Mouse (Mus musculus) left cerebral cortex, adult 2 months (tissue): ENCODE results near the gene Ifi209. TPM values are rescaled to one million over a fixed set of nuclear protein-coding genes. Genes with fewer than 3 reads are reported as not detected.
"Not testable (repeated sequence)": the region's sequence is repeated elsewhere in the genome, so short reads cannot be mapped to it uniquely, and the experiment has no call there.

Experiments
- DNase-seq, 2 experiments: peaks; one replicate each; pipeline ENCODE4 v3.0.0; 2021 to 2022; ENCODE audit warnings: low spot score in 2 of 2, mixed read lengths in 1 of 2; ENCODE audit errors: extremely low spot score in 1 of 2
- H3K27ac ChIP-seq: fragments of 200-600 bp; 2 replicates; pipeline ENCODE4 v1.8.1; 2022
- H3K4me3 ChIP-seq: fragments of 200-600 bp; 2 replicates; pipeline ENCODE4 v1.8.1; 2022
- CTCF ChIP-seq: fragments of 200-600 bp; IDR thresholded peaks from 2 replicates; pipeline ENCODE4 v1.8.1; 2022; ENCODE audit warnings: antibody characterized with exemption, mild to moderate bottlenecking, moderate library complexity
- intact Hi-C: fragments of 180-260 bp; cut with DNase I; formaldehyde crosslinking; loops from one replicate; pipeline ENCODE4 v1.15.1; 2025
- long read RNA-seq, 2 experiments: library from polyadenylated mRNA; stranded (forward); transcript quantifications; one replicate each; pipeline ENCODE4 v2.0.0; 2021; ENCODE audit warnings: borderline mapping rate in 2 of 2
- total RNA-seq, 2 experiments: library from RNA; stranded (reverse); gene quantifications; 2 replicates each; pipeline ENCODE4 v1.2.3; 2021

The Ifi209 gene
- total RNA-seq, result not detected
- long read RNA-seq, experiment 1, result 0 reads
- long read RNA-seq, experiment 2, result 0 reads

DNA sequence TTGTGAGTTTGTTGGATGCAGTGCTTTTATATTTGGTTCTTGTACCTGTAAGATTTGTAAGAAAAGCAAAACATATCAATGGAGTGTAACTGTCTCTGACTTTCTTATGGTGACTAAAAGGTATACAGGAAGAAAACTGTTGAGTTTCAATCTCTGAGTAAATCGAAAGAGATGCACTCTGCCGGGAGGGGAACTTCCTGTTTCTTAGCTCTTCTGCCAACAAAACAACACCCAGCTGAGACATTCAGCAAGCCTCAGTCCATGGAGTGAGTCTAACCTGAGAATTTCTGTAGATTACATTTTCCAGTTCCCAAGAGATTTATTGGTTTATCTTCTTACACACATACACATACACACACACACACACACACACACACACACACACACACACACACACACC is at the start of gene Ifi209:
TSS of gene Ifi209 (plus strand) at position 296 of the 400 bp plus-strand sequence.
- intact Hi-C loops, H3K27ac ChIP-seq, H3K4me3 ChIP-seq, DNase-seq: not testable (repeated sequence)

DNA sequence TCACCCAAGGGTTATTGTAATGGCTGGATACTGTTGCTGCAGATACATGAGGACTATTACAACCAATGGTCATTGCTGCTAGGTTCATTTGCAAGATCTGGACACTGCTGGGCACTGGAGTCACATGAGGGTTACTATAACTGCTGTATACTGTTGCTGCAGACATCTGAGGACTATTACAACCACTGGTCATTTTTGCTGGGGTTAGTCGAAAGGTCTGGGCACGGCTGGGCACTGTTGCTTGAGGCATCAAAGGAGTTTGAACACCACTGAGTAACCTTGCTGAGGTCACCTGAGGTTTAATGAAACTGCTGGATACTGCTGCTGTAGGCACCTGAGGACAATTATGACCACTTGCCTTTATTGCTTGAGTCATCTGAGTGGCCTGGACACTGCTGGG is 41.0 kb upstream of the Ifi209 start:
- H3K27ac ChIP-seq, H3K4me3 ChIP-seq, intact Hi-C loops, DNase-seq: not testable (repeated sequence)

GRCm38 (mm10) chr1:173598838-173599494 is 31.8 kb upstream of the Ifi209 start, which contains the start of gene Ifi213:
Gene Ifi213 (minus strand): TSS chr1:173599274.
- H3K4me3 ChIP-seq, H3K27ac ChIP-seq, intact Hi-C loops, DNase-seq: not testable (repeated sequence)

DNA sequence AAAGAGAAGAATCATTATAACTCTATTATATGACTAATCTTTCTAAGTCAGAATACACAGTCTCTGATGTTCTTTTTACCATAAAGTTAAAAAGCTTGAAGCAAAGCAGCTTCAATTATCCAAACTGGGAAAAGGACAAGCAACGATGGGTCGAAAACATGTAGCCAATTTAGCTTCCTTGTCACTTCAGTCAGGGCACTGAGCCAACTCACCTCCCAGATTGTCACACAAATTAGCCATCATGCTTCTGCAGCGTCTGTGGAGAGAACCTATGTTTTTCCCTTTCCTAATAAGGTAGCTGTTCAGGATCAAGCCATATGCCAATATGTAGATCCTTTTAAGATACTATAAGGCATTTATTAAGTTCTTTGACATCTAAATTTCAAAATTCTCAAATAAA is 20.4 kb upstream of the Ifi209 start:
- DNase-seq, H3K4me3 ChIP-seq, H3K27ac ChIP-seq, intact Hi-C loops: not testable (repeated sequence)

GRCm38 (mm10) chr1:173622216-173622615 is 8.5 kb upstream of the Ifi209 start:
- H3K27ac ChIP-seq, DNase-seq, H3K4me3 ChIP-seq, intact Hi-C loops: not testable (repeated sequence)

DNA sequence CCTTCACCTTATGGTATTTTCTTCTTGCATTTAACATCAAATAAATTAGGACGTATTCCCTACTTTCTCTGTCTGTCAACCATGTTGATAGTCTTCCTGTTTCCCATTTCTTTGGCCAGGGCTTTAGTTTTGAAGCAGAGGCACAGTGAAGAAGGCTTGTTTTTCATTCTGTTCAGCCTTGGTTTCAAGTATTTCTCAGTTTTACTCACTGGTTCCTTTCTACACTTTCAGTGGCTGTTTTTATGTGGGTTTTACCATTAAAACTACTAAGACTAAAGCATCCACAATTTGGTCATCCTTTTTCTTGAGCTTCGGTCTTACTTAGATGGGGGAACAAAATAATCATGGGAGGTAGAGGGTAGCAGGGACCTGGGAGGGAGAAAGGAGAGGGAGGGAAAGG is 6.7 kb upstream of the Ifi209 start:
- H3K27ac ChIP-seq, result no peak overlapping the region
- intact Hi-C loops, result no loop called here
- no peak overlapping the region for H3K4me3 ChIP-seq
- no peak for TF ChIP-seq CTCF
- no peak for DNase-seq

GRCm38 (mm10) chr1:173626686-173627085 is 4.0 kb upstream of the Ifi209 start:
- no peak overlapping the region for H3K4me3 ChIP-seq
- intact Hi-C loops, result no loop called here
- DNase-seq, result no peak
- no peak overlapping the region for H3K27ac ChIP-seq
- no peak for TF ChIP-seq CTCF

- no peak for DNase-seq
- TF ChIP-seq CTCF, result no peak
- Histone ChIP-seq H3K4me3 (no peak overlapping the region), H3K27ac (no peak overlapping the region)
- intact Hi-C loops, result no loop called here
Measured at GRCm38 (mm10) chr1:173633969-173634645, 3.4 kb downstream of the Ifi209 start.

- no peak for DNase-seq
- TF ChIP-seq CTCF, result no peak
- Histone ChIP-seq H3K27ac (no peak overlapping the region), H3K4me3 (no peak overlapping the region)
- intact Hi-C loops, result no loop called here
Measured at GRCm38 (mm10) chr1:173645393-173645792, 14.7 kb downstream of the Ifi209 start.

DNA sequence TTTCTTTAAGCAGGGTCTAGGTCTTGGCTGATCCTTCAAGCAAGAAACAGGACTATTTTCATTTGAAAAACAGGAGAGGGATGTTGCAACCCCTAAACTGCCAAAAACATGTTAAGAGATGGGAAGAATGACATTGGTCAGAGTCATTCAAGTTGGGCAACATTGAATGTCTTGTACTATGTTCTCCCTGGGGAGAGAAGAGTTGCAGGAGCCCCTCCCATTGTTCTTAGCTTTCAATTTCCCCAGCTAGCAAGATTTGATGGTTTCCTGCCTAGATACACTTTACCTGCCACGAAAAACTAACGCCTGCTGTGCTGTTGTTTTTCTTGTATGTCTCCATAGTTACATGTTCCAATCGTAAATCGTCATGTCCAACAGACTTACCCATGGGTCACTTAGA is 27.3 kb downstream of the Ifi209 start:
- no peak for TF ChIP-seq CTCF
- no peak for DNase-seq
- Histone ChIP-seq H3K27ac (no peak overlapping the region), H3K4me3 (no peak overlapping the region)
- intact Hi-C loops, result no loop called here

GRCm38 (mm10) chr1:173673458-173674097 is 42.9 kb downstream of the Ifi209 start, which contains the start of gene Ifi208:
Gene Ifi208 (plus strand): TSS chr1:173673675.
- H3K27ac ChIP-seq, intact Hi-C loops, H3K4me3 ChIP-seq, DNase-seq: not testable (repeated sequence)

DNA sequence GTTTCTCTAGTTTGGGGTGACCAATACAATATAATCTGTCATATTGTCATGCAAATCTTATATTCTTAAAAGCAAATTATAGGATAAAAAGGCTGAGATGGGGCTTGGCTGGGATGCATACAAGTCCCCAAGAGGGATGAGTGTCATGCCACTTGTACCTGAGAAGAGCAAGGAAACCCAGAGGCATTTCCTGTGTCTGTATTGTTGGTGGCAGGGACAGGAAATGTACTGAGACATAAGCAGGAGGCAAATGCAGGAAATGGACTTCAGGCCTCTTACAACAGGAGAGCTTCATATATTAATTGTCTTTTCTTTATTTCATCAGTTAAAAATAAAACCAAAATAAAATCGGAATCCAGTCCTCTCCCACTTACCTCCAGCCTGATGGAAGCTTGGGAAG is 47.9 kb downstream of the Ifi209 start:
- H3K27ac ChIP-seq, H3K4me3 ChIP-seq, DNase-seq, intact Hi-C loops: not testable (repeated sequence)
